Mouse (Mus musculus) MN1 (cell line): Measurements from ENCODE around the gene Klc3.

Experiments used
- DNase-seq: peaks from one replicate; pipeline ENCODE4 v3.0.0-alpha.2; 2016; ENCODE audit warnings: low spot score

Klc3 gene

DNA sequence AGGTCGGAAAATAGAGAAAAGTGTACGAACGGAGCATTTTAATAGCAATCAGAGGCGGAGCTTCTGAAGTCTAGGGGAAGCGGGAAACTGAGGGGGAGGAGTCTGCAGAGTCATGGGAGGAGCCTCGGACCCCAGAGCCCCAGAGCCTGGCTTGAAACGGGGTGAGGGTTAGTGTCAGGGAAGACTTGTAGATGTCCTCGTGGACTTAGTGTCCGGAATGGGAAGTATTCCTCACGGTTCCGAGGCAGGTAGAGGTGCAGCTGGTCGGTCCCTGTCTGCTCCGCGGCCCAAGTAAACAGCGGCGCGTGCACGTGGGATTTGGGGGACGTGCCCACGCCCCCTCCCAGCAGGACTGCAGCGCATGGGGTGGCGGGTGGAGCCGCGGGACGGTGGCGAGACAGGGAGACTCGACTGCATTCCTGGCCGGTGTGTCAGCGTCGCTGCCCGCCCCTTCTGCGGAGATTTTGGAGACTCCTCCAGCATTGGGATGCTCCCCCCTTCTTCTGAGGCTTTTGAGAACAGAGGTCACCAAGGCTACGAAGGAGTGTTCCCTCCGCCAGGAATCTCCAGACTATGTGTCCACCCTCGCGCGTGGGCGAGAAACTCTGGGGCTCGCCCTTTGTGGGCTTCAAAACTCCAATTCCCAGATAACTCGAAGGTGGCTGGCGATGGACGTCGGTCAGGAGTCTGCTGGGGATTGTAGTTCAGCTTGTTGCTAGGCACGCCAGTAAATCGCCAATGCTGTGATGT is 43.8 kb downstream of the Klc3 start:
- DNase-seq = peak; percentile 73

DNA sequence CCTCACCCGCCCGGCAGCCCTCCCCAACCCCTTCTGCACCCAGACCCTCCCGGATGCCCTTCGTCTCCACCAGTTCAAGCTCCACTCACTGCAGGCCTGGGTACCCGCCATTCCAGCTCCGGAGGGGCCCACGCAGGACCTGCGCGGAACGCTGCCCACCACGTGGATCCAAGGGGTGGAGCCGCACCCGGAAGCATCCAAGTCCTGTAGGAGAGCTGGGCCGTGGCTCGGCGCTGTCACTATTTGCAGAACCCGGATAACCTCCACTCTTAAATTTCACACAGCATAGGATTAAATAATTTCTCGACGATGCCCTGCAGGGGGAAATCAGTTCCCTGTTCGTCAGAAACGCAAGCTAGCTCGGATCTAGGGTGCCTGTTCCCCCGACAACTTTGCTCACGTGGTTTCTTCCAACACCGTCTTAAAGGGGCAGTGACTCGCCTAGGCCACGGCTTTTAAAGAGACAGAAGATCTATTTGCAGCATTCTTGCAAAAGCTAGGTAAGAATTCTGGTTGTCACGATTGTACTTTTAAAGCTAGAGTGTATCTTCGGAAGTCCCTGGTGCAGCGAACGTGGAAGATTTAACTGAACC is 44.5 kb downstream of the Klc3 start, which contains the start of the genes Cd3eap and Ppp1r13l:
TSS of gene Cd3eap (minus strand) at position 185 of the 593 bp plus-strand sequence.
TSS of gene Ppp1r13l (plus strand) at position 451 of the 593 bp plus-strand sequence.
- peak; percentile 83 for DNase-seq

DNA sequence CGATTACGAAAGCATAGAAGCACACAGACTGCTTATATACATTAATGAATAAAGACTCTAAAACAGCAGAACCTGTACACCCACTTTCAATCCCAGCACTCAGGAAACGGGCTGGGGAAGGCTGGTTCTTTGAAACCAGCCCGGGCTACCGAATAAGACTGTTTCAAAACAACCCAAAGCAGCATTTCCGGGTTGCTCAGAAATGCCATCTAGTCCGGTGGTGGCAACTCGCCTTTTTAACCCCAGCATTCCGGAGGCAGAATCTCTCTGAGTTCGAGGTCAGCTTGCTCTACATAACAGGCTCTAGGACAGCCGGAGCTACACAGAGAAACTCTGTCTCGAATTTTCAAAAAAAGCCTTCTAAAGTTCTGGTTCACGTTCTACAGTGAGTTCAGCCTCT is 45.3 kb downstream of the Klc3 start:
- DNase-seq = no peak

DNA sequence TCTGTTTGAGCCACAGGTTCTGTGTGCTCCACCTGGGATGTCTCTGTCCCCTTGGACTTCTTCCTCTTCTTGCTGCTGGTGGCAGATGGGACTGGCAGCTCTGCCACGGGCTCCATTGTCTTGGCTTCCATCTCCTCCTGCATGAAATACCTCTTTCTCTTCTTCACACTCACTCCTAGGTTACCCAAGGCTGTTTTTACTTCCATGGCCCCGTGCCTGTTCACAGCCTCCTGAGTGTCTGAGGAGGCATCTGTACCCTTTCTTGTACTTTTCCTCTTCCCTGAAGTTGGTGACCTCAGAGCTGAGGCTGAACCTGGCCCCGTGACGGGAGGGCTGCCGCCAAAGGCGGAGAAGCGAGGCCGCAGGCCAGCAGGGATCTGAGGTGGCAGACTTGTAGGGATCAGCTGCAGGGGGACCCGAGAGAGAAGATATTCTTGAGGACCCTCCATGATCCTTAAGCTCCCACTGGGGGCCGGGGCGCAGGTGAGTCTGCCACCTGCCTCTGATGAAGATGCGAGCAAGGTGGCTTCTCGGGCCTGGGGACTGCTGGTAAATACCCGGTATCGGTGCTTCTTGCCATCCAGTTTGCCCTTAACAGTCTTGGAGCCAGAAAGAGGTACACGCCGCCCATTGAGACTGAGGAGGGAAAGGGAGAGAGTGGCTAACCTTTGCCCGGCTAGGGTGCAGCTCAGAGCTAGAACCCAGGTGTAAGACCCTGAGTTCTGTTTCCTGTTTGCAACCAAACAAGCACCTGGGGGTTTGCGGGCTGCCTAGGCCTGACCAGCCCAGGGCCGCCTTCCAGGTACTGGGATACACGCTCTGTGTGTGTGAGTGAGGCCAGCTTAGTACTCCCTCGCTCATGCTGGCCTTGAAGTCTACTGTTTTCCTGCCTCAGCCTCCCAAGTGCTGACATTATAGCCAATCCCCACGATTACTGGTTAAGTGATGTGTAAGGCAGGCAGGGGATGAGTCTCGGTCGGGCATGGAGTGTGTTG is 46.2 kb downstream of the Klc3 start:
- no peak for DNase-seq

- DNase-seq = no peak
These were observed 47.6 kb downstream of the Klc3 start for GRCm38 (mm10) chr7:19356311-19356710.

- DNase-seq = no peak
These were observed 48.9 kb downstream of the Klc3 start for GRCm38 (mm10) chr7:19354991-19355390.

DNA sequence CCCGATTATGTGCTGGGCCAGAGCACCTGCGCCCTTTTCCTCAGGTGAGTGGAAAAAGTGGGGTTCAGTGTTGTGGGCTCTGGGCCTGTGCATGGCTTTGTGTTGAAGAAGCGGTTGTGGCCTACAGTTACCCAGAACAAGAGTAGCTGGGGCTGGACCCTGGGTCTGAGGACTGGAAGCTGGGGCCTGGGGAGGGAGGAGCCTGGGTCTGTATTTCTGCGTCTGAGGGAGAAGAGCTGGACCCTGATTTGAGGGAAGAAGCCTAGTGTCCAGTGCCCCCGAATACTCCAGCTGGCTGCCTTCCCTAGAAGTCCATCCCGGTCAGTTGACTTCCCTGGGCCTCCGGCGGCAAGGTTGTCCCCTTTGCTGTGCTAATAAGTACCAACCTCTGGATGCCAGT is 53.7 kb downstream of the Klc3 start:
- no peak for DNase-seq

- DNase-seq = no peak
These were observed 54.6 kb downstream of the Klc3 start for GRCm38 (mm10) chr7:19349188-19349915.

GRCm38 (mm10) chr7:19344938-19345471 is 58.9 kb downstream of the Klc3 start:
- peak; percentile 97 for DNase-seq
